Mouse (Mus musculus) embryonic facial prominence, embryonic 10.5 days (tissue): ENCODE measurements around the gene D330020A13Rik. TPM values are rescaled to one million over a fixed set of nuclear protein-coding genes. Genes with fewer than 3 reads are reported as not detected.
"Not testable (repeated sequence)": the region's sequence is repeated elsewhere in the genome, so short reads cannot be mapped to it uniquely, and the experiment has no call there.

ENCODE experiments used
- DNase-seq: peaks from one replicate; pipeline ENCODE4 v3.0.0-alpha.2; 2017; ENCODE audit warnings: low spot score
- H3K27ac ChIP-seq: fragments of 300-500 bp; sonication (generic); replicated peaks from 2 replicates; pipeline ENCODE4 v1.5.1; 2016; ENCODE audit warnings: mild to moderate bottlenecking
- H3K27me3 ChIP-seq: fragments of 300-500 bp; sonication (generic); replicated peaks from 2 replicates; pipeline ENCODE4 v1.6.1; 2016; ENCODE audit warnings: low read depth, mild to moderate bottlenecking; ENCODE audit not compliant: poor library complexity, severe bottlenecking
- H3K36me3 ChIP-seq: fragments of 300-500 bp; sonication (generic); replicated peaks from 2 replicates; pipeline ENCODE4 v1.6.1; 2016; ENCODE audit warnings: mild to moderate bottlenecking, moderate library complexity
- H3K4me1 ChIP-seq: fragments of 300-500 bp; sonication (generic); 2 replicates; pipeline ENCODE4 v1.6.1; 2016
- H3K4me3 ChIP-seq: fragments of 300-500 bp; sonication (generic); 2 replicates; pipeline ENCODE4 v1.5.1; 2016; ENCODE audit warnings: mild to moderate bottlenecking, moderate library complexity
- H3K9me3 ChIP-seq: fragments of 300-500 bp; sonication (generic); 2 replicates; pipeline ENCODE4 v1.6.1; 2016; ENCODE audit warnings: mild to moderate bottlenecking
- WGBS: fragments of 180-500 bp; shearing (Covaris S2); methylation state at CpG from one replicate; pipeline ENCODE4 v1.1.7; 2016; 5-methylcytosine and 5-hydroxymethylcytosine counted together
- polyA plus RNA-seq: library from polyadenylated mRNA; unstranded; fragments of >200 nt; fragmentation: Nextera tagmentation; extraction: Ambion mirVana; gene quantifications from 2 replicates; pipeline ENCODE4 v1.2.1, GENCODE M21; 2016

The D330020A13Rik gene
- polyA plus RNA-seq, 1 experiment from 2014 or later, result 0.25 TPM

DNA sequence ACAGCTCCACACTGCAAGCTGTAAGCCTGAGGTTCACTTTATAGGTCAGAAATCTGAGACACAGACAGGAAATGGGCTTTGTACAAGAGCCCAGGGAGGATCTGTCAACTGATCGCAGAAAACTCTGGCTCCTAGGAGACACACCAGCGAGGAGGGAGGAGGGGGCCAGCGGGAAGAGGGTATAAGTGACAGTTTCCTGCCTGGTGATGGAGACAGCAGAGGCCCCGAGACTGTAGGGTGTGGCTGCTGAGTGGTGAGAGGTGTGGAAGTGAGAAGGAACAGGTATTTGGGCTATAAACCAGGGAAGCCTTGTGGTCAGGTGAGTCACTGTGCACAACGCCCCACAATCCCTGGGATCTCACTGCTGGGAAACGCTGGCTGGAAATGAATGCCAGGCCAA is 30.0 kb upstream of the D330020A13Rik start:
- 41% methylated on average over 6 of the region's 6 CpGs for WGBS
- Histone ChIP-seq H3K4me1 (peaks cover 16% of the 10 kb centered on the region), H3K27me3 (no peaks in the 10 kb centered on the region), H3K27ac (no peak overlapping the region), H3K4me3 (no peak overlapping the region), H3K9me3 (no peaks in the 10 kb centered on the region), H3K36me3 (no peaks in the 10 kb centered on the region)
- peak; percentile 20 for DNase-seq

DNA sequence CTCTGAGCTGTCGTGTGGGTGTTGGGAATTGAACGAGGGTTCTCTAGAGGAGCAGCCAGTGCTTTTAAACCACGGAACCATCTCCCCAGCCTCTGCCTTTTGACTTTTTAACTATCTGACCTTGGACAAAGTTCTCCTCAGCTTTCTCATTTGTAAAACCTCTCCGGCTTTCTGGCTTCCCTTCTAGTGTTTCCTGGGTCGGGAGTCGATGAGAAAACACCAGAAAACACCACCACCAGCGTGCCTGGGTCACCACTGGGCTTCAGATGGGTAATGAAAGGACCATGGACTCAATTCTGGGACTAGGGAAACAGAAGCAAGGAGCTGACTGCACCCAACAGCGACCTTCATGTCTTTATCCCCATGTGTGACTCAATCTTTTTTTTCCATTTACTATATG is 20.0 kb upstream of the D330020A13Rik start:
- no peaks in the 10 kb centered on the region for H3K36me3 ChIP-seq
- H3K27me3 ChIP-seq, result no peaks in the 10 kb centered on the region
- DNase-seq, result no peak
- H3K4me1 ChIP-seq, result peaks cover 9% of the 10 kb centered on the region; the same call in 1 of the 2 replicates
- 83% methylated on average over 8 of the region's 8 CpGs for WGBS
- no peak overlapping the region for H3K27ac ChIP-seq
- no peaks in the 10 kb centered on the region for H3K9me3 ChIP-seq
- no peak overlapping the region for H3K4me3 ChIP-seq

DNA sequence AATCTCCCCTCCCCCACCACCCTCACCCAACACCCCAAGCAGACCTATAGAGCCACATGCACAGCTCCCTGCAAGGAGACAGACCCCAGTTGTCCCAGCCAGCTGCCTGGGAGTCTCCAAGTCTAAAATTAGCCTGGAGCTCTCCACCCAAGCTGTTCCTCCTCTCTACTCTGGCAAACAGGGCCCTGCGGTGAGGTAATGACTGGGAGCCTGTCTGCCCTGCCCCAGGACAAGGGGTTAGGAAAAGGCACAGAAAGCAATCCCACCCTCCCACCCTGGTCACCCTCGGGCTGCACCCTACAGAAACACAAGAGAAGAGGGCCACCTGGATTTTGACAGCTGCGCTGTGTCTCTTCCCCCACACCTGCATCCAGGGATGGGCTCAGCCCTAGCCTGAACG is 19.3 kb upstream of the D330020A13Rik start:
- H3K36me3 ChIP-seq, result no peaks in the 10 kb centered on the region
- H3K9me3 ChIP-seq, result no peaks in the 10 kb centered on the region
- H3K27ac ChIP-seq, result no peak overlapping the region
- DNase-seq, result no peak
- H3K4me3 ChIP-seq, result no peak overlapping the region
- H3K4me1 ChIP-seq, result peaks cover 12% of the 10 kb centered on the region; the same call in 1 of the 2 replicates
- 55% methylated on average over 4 of the region's 4 CpGs for WGBS
- no peaks in the 10 kb centered on the region for H3K27me3 ChIP-seq

DNA sequence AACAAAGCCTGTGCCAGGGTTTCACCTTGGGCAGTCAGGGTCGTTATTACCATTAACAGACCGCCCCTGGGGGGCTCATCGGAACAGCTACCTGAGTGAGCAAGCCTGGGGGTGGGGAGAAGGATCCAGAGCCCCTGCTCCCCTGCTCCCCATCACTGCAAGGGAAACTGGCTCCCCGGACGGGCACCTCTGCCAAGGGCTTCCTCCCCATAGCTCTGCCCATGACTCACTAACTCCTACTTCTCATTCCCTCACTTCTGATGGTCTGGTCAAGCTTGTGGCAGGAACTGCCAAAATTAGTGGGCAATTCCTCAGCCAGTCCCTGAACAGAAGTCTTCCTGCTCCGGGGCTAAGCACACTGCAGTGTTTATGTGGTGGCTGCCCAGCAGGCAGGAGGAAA is 18.9 kb upstream of the D330020A13Rik start:
- Histone ChIP-seq H3K9me3 (no peaks in the 10 kb centered on the region), H3K4me1 (peaks cover 12% of the 10 kb centered on the region; the same call in 1 of the 2 replicates), H3K27me3 (no peaks in the 10 kb centered on the region), H3K27ac (no peak overlapping the region), H3K36me3 (no peaks in the 10 kb centered on the region), H3K4me3 (no peak overlapping the region)
- 63% methylated on average over 6 of the region's 6 CpGs for WGBS
- no peak for DNase-seq

DNA sequence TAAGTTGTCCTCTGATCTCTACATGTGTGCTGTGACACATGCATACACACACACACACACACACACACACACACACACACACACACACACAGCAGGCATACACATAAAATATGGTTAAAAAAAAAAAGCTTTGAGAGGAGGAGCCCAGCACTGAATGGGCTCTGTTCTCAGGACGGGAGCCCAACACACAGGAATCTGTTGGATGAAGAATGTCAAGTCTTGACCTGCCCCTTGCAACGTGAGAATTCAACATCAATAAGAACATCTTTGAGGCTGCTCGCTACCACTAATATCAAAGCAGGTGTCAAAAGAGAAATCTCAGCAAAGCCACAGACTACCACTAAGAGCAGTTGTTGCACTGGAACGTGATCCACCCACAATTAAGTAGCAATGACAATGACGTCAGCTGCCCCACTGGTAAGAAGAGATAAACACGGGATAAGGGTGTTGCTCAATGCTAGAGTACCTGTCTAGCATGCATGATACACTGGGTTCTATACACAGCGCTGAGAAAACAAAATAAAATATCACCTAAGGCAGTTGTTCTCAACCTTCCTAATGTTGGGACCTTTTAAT is 17.2 kb upstream of the D330020A13Rik start:
- Histone ChIP-seq H3K4me1 (peaks cover 12% of the 10 kb centered on the region; the same call in 1 of the 2 replicates), H3K36me3 (no peaks in the 10 kb centered on the region), H3K4me3 (no peak overlapping the region), H3K9me3 (no peaks in the 10 kb centered on the region), H3K27me3 (no peaks in the 10 kb centered on the region), H3K27ac (no peak overlapping the region)
- DNase-seq, result no peak
- WGBS, result 78% methylated on average over 7 of the region's 7 CpGs

DNA sequence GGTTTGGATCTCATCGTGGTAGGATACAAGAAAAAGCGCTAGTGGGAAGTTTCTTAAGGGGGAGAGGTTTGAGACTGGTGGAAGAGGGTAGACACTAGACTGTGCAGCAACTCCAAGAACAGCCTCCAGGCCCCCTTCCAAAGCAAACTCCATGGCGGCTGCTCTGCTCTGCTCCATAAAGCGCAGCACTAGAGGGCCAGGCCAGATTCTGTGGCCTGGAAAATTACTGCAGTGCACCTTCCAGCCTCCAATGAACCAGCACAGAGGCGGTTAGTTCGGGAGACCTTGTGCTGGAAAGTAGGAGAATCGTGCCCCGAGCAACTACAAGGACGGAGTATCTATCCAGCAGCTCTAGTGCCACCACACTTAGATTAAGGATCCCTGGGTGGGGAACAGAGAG is 6.9 kb upstream of the D330020A13Rik start:
- Histone ChIP-seq H3K4me3 (no peak overlapping the region), H3K4me1 (peaks cover 4% of the 10 kb centered on the region), H3K27me3 (peaks cover 12% of the 10 kb centered on the region), H3K27ac (no peak overlapping the region), H3K9me3 (no peaks in the 10 kb centered on the region), H3K36me3 (no peaks in the 10 kb centered on the region)
- no peak for DNase-seq
- WGBS, result 87% methylated on average over 9 of the region's 9 CpGs

DNA sequence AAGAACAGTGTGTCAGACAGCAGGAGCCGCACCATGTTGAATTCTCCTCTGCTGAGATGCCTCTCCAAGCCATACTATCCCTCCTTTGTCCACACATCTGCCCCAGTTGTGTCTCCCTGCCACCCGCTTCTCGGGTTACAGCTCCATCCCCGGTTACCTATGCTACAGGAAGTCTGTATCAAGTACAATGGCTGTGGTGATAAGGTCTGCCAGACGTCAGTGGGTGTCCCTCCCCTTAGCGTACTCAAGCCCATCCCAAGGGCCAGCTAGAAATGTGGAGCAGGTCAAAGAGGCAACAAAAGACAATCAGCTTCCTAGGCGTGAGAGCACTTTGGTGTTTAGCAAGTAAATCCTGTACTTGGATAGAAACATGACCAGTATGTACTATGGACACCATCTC is 5.6 kb upstream of the D330020A13Rik start:
- Histone ChIP-seq H3K27ac (no peak overlapping the region), H3K4me3 (no peak overlapping the region), H3K27me3 (peaks cover 24% of the 10 kb centered on the region), H3K36me3 (no peaks in the 10 kb centered on the region), H3K9me3 (no peaks in the 10 kb centered on the region), H3K4me1 (peaks cover 4% of the 10 kb centered on the region)
- 37% methylated on average over 7 of the region's 7 CpGs for WGBS
- DNase-seq, result no peak

DNA sequence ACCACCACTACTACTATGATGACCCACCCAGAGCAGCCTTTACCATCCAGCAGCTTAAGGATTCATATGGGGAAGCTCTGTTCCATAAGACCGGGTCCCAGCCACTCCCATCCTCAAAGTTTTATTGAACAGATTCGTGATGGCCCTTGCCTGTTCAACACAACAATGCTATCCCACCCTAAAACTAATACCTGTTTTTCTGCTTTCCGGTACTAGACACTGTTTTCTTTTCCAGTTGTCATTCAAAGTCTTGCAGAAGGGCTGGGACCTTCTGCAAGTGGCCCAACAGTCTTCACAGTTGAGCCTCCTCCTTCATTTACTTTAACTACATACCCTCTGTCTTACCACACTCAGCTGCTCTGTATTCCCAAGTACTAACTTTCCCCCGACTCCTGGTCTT is 4.7 kb upstream of the D330020A13Rik start:
- no peak for DNase-seq
- 90% methylated on average over 4 of the region's 4 CpGs for WGBS
- Histone ChIP-seq H3K4me3 (no peak overlapping the region), H3K36me3 (no peaks in the 10 kb centered on the region), H3K9me3 (no peaks in the 10 kb centered on the region), H3K27me3 (peaks cover 33% of the 10 kb centered on the region), H3K27ac (no peak overlapping the region), H3K4me1 (peaks cover 13% of the 10 kb centered on the region)

DNA sequence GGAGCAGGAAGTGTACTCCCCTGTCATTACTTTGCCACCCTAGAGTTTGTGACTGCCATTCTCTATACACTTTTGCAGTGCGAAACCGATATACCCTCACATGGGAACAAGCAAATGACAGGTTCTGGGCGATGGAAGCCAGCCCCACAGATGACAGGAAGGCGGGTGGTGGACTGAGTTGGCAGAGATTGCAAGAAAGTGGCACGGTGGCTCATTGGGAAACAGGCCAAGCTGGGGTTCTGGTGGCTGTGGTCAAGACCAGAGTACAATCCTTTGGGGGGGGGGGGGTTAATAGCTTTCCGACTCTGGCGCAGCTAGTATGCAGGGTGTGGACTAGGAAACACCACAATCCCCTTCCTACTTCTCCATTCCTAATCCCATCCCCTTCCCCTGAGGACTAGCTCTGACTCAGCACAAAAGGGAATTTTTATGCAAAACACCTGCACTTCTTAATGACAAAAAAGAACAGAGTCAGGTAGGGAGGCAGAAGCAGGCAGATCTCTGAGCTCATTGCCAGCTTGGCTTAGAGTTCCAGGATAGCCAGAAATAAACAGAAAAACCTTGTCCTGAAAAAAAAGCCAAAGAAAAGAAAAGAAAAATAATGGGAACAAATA is 2.7 kb upstream of the D330020A13Rik start:
- no peak for DNase-seq
- peaks cover 52% of the 10 kb centered on the region for H3K27me3 ChIP-seq
- no peaks in the 10 kb centered on the region for H3K36me3 ChIP-seq
- H3K4me3 ChIP-seq, result no peak overlapping the region
- no peaks in the 10 kb centered on the region for H3K9me3 ChIP-seq
- H3K4me1 ChIP-seq, result peaks cover 20% of the 10 kb centered on the region
- no peak overlapping the region for H3K27ac ChIP-seq
- 90% methylated on average over 7 of the region's 7 CpGs for WGBS

DNA sequence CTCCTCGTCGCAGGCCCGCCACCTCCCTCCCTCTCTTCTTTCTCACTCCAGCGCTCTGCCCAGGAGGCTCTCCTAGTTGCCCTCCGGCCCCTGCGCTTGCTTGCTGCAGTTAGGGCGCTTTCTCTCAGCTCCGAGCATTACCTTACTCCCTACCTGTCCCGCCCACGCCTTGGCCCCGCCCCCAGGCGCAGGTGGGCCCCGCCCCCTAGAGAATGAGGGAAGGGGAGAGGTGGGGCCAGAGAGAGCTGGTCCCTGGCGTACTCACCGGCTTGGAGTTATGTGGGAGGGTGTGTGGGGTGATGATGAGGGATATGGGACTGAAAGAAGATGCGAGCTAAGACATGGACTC is 595 bp downstream of the D330020A13Rik start:
- DNase-seq, result peak; percentile 74
- WGBS, result under 1% methylated on average over 16 of the region's 16 CpGs
- H3K27me3 ChIP-seq, result peaks cover 52% of the 10 kb centered on the region
- H3K9me3 ChIP-seq, result no peaks in the 10 kb centered on the region
- H3K4me1 ChIP-seq, result peaks cover 16% of the 10 kb centered on the region
- peak overlapping the region; percentile 78 for H3K27ac ChIP-seq
- H3K4me3 ChIP-seq, result peak overlapping the region; percentile 80
- H3K36me3 ChIP-seq, result no peaks in the 10 kb centered on the region

DNA sequence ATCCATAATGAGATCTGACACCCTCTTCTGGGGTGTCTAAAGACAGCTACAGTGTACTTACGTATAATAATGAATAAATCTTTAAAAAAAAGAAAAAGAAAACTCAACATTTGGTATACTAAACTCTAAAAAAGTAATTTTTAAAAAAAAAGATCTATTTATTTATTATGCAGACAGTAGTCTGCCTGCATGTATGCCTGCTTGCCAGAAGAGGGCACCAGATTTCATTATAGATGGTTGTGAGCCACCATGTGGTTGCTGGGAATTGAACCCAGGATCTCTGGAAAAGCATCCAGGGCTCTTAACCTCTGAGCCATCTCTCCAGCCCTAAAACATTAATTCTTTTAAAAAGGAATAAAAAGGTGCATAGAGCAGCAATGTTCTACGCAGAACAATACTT is 2.4 kb downstream of the D330020A13Rik start:
- WGBS, result 94% methylated on average over 2 of the region's 2 CpGs
- not testable (repeated sequence) for H3K9me3 ChIP-seq, H3K36me3 ChIP-seq, DNase-seq, H3K4me3 ChIP-seq, H3K27ac ChIP-seq
- Histone ChIP-seq H3K27me3 (peaks cover 47% of the 10 kb centered on the region), H3K4me1 (peaks cover 16% of the 10 kb centered on the region)

DNA sequence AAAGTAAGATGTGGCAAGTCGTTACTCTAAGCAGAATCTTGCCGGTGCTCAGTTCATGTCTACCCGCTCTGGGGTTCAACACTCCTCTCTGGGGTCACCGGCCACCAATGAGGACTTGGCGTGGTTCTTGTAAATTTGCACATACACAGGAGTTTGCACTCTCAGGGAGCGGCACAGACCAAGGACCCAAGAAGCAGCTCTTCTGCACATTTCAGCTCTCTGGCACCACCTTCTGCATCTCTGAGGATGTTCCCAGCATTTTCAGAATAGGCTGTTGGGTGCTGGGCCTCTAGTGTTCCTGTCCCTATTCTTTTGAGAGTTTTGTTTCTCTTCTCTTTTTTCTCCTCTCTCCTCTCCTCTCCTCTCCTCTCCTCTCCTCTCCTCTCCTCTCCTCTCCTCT is 7.0 kb downstream of the D330020A13Rik start:
- Histone ChIP-seq H3K27ac (no peak overlapping the region), H3K4me1 (peaks cover 10% of the 10 kb centered on the region), H3K27me3 (peaks cover 14% of the 10 kb centered on the region), H3K9me3 (no peaks in the 10 kb centered on the region), H3K36me3 (no peaks in the 10 kb centered on the region), H3K4me3 (no peak overlapping the region)
- WGBS, result 32% methylated on average over 6 of the region's 6 CpGs
- DNase-seq, result peak; percentile 38

DNA sequence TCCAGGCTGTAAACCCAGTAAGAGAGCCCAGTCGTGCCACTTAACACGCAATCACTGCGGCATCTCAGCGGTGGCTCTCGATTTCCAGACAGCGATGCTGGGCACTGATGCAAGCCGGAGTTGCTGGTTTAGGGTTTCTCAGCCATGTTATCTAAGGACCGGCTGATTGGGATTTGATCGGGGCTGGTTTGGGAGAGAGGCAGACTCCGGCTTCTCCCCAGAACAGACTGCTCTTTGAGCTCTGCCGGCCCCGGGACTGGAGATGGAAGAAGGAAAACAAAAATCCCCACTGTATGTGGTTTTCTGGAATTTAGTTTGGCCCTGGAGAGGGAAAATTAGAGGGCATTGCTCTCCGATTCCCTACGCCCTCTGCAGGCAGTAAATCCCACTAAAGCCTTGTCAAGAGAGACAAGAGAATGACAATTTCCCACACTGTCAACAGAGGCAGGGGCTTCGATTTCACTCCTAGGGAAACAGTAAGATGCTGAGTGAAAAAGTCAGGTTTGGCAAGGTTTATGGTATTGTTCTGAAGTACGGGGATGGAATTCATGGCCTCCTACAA is 8.7 kb downstream of the D330020A13Rik start:
- peak overlapping the region; percentile 48 for H3K4me3 ChIP-seq
- peaks cover 10% of the 10 kb centered on the region for H3K4me1 ChIP-seq
- no peak overlapping the region for H3K27ac ChIP-seq
- WGBS, result 15% methylated on average over 16 of the region's 16 CpGs
- H3K27me3 ChIP-seq, result peaks cover 12% of the 10 kb centered on the region
- H3K36me3 ChIP-seq, result no peaks in the 10 kb centered on the region
- DNase-seq, result peak; percentile 32
- no peaks in the 10 kb centered on the region for H3K9me3 ChIP-seq
